Mouse (Mus musculus) lung, adult 2 months (tissue): ENCODE measurements around the gene Urb1.

Experiments used
- CTCF ChIP-seq: fragments of 200-500 bp; IDR thresholded peaks from 2 replicates; pipeline ENCODE4 v1.5.1; 2011; ENCODE audit warnings: mild to moderate bottlenecking, low read length, control low read depth; ENCODE audit not compliant: insufficient read depth
- POLR2A ChIP-seq: fragments of 200-500 bp; IDR thresholded peaks from 2 replicates; pipeline ENCODE4 v1.6.1; 2011; ENCODE audit warnings: low read depth, mild to moderate bottlenecking, control low read depth, low read length, borderline replicate concordance; ENCODE audit errors: extremely low read depth

DNA sequence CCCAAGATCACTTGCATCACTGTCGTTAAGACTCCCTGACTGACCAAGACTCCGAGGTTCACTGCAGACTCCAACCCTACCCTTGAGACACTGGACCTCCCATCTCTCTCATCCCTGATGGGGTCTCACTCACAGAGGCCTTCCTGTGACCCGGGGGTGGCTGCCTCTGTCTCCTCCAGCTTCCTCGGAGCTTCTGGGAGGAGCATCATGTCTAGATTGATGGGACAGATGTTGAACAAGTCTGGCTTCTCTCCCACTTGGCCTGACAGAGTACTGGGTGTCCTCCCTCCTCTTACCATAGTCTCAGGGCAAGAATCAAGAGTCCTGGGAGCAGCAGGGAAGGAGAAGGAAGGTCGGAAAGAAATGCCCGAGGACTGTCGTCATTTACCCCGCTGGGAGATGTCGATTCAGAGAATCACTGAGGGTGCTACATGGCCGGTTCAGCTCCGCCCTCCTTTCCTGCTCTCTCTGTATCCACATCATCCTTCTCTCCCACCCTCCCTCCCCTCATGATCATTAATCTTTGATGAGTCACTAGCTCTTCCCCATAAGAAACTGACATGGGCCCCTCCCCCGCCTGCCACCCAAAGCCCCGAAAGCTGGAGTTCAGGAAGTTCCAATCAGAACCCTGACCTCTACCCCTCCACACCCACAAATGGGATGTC, 105.9 kb downstream of the Urb1 start:
- no peak for TF ChIP-seq POLR2A
- TF ChIP-seq CTCF, result no peak
